Comparison of ENCODE assay signal across 1 mouse cellular context in the genomic region with DNA sequence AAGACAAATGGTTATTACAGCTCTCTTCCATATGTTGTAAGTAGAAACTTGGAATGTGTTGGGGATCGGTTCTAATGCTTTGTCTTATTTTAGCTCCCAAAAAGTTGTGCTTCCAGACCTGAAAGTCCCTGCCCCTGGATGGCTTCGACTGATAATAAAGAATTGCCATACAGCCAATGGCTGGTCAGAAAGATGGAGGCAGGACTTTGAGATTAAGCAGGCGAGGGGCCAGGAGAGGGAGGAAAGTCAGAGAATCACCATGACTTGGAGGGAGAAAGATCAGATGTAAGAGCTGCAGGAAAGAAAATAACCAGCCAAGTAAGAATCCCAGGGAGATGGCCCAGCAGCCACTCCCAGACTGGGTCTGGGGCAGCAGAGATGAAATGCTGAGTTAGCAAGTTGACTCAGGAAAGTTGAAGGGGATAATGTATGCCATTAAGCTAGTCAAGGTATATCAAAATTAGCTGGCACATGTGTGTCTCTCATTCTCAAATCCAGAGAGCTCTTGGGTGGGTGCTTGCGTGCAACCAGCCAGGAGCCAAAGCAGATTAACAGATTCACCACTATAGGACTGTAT.
TF ChIP-seq lines count a peak whose summit lies in the region.

No protein-coding gene starts in this region.

TF ChIP-seq in CH12.LX, 34 proteins besides CTCF, POLR2A, EP300 and RAD21:
- TF ChIP-seq MAFK (IDR thresholded peaks at IDR 0.05; ENCODE audit: insufficient replicate concordance, low read length) (peak; percentile 59), GABPA (IDR thresholded peaks at IDR 0.05; ENCODE audit: insufficient replicate concordance, low read depth, low read length) (no peak)
